In the genomic region with DNA sequence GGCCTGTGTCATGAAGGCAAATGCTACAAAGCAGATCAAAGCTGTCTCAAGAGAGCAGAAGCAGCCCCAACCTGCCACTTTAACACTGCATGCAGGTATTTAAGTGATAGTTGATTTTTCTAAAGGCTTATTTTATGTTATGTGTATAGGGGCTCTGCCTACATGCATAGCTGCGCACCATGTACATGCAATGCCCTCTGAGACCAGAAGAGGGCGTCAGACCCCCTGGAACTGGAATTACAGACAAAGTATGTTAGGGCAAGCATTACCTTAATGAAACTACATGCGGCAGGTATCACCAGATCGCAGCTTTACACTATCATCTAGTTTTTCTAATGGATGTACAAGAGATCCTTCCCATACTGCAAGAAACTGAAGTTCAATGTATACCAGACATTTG, we compare ENCODE assay signal across 8 mouse cellular contexts. TPM values are rescaled to one million over a fixed set of nuclear protein-coding genes. Genes with fewer than 3 reads are reported as not detected.
A peak's percentile ranks its signal among the peaks of the same experiment; 100 is the strongest.
DNase-seq lines count a peak whose midpoint lies in the region; ATAC-seq lines count a peak whose summit lies in the region.

No protein-coding gene starts in this region.

- no peak for ATAC-seq in neural tube, embryonic 15.5 days (ENCODE audit: low FRiP score)

- no peaks in the 10 kb centered on the region for H3K4me1 ChIP-seq in neural tube, embryonic 15.5 days
- no peaks in the 10 kb centered on the region for H3K4me1 ChIP-seq in embryonic facial prominence, embryonic 10.5 days

- peaks cover 69% of the 10 kb centered on the region for H3K36me3 ChIP-seq in neural tube, embryonic 15.5 days
- H3K36me3 ChIP-seq in embryonic facial prominence, embryonic 10.5 days (replicated peaks) = peaks cover 100% of the 10 kb centered on the region

- H3K27ac ChIP-seq in neural tube, embryonic 15.5 days (replicated peaks) = no peak overlapping the region
- no peak overlapping the region for H3K27ac ChIP-seq in embryonic facial prominence, embryonic 10.5 days (replicated peaks)

- intact Hi-C loops in gastrocnemius, postnatal 14 days (cut with DNase I; ENCODE audit: low total_unique reads) = no loop called here

- peak; percentile 9 for DNase-seq in gastrocnemius, postnatal 14 days
- no peak for DNase-seq in gastrocnemius, postnatal 4 days (ENCODE audit: low spot score in 2 of 2)
- DNase-seq in neural tube, embryonic 10.5 days (ENCODE audit: extremely low spot score, low spot score) = peak; percentile 30
- peak; percentile 45 for DNase-seq in adipocyte (ENCODE audit: low spot score)
- peak; percentile 53 for DNase-seq in embryonic facial prominence, embryonic 10.5 days (ENCODE audit: low spot score)
- peak; percentile 34 for DNase-seq in lung, postnatal 25 days (ENCODE audit: low spot score)
- no peak for DNase-seq in urinary bladder, postnatal 4 days (ENCODE audit: low spot score in 2 of 2)

- H3K4me2 ChIP-seq in neural tube, embryonic 15.5 days = no peak overlapping the region

- no peaks in the 10 kb centered on the region for H3K9me3 ChIP-seq in neural tube, embryonic 15.5 days (replicated peaks)
- H3K9me3 ChIP-seq in embryonic facial prominence, embryonic 10.5 days = no peaks in the 10 kb centered on the region

- WGBS in neural tube, embryonic 15.5 days = 68% methylated on average over 4 of the region's 4 CpGs
- WGBS in embryonic facial prominence, embryonic 10.5 days = 72% methylated on average over 4 of the region's 4 CpGs

- H3K9ac ChIP-seq in neural tube, embryonic 15.5 days (replicated peaks) = no peak overlapping the region

- H3K27me3 ChIP-seq in neural tube, embryonic 15.5 days (replicated peaks) = no peaks in the 10 kb centered on the region
- no peaks in the 10 kb centered on the region for H3K27me3 ChIP-seq in embryonic facial prominence, embryonic 10.5 days (replicated peaks; ENCODE audit: low read depth, poor library complexity, severe bottlenecking)

- no peak overlapping the region for H3K4me3 ChIP-seq in neural tube, embryonic 15.5 days (replicated peaks)
- no peak overlapping the region for H3K4me3 ChIP-seq in embryonic facial prominence, embryonic 10.5 days

RNA-seq across cellular contexts. Expression of gene Rnf216, which starts 27.9 kb away (rescaled TPM):
- 10 to 100 TPM; 16.6 to 19.0 TPM for total RNA-seq in gastrocnemius, postnatal 14 days (2021)
- 10 to 100 TPM; 34.0 to 39.8 TPM for total RNA-seq in gastrocnemius, postnatal 4 days (2021)
- 26.6 and 29.6 TPM in 2 replicates for polyA plus RNA-seq in neural tube, embryonic 15.5 days (2015; fragmentation: Nextera tagmentation; extraction: Ambion mirVana)
- 50.5 and 53.9 TPM in 2 replicates for polyA plus RNA-seq in embryonic facial prominence, embryonic 10.5 days (2016; fragmentation: Nextera tagmentation; extraction: Ambion mirVana)

Comparison
In these comparisons a context has a peak if more than half of its experiments do, and no peak if none do; other contexts are left out.
1. DNase-seq: peak in gastrocnemius, postnatal 14 days (single experiment), neural tube, embryonic 10.5 days (single experiment), adipocyte (single experiment), embryonic facial prominence, embryonic 10.5 days (single experiment) and lung, postnatal 25 days (single experiment); none in gastrocnemius, postnatal 4 days (0 of 2) and urinary bladder, postnatal 4 days (0 of 2).